Mouse (Mus musculus) stomach, embryonic 14.5 days (tissue): ENCODE data around the gene Osbpl7. TPM values are rescaled to one million over a fixed set of nuclear protein-coding genes. Genes with fewer than 3 reads are reported as not detected.

ENCODE experiments used
- ATAC-seq: fragments of 200-750 bp; cut with Nextera tagmentation; 2 replicates; pipeline ENCODE4 v1.8.0; 2017; ENCODE audit warnings: low read depth, moderate TSS enrichment; ENCODE audit not compliant: insufficient number of reproducible peaks, insufficient read depth, low FRiP score
- H3K27ac ChIP-seq: fragments of 300-500 bp; sonication (generic); 2 replicates; pipeline ENCODE4 v1.5.1; 2014; ENCODE audit warnings: mild to moderate bottlenecking, low read length, moderate library complexity, mixed read lengths
- H3K27me3 ChIP-seq: fragments of 300-500 bp; sonication (generic); 2 replicates; pipeline ENCODE4 v1.6.1; 2014; ENCODE audit warnings: low read length, control low read depth, mixed read lengths; ENCODE audit not compliant: control insufficient read depth, insufficient read depth
- H3K36me3 ChIP-seq: fragments of 300-500 bp; sonication (generic); 2 replicates; pipeline ENCODE4 v1.6.1; 2014; ENCODE audit warnings: mild to moderate bottlenecking, control low read depth, low read length, moderate library complexity, mixed read lengths; ENCODE audit not compliant: control insufficient read depth, insufficient read depth
- H3K4me1 ChIP-seq: fragments of 300-500 bp; sonication (generic); 2 replicates; pipeline ENCODE4 v1.6.1; 2014; ENCODE audit warnings: low read length, control low read depth, mixed read lengths; ENCODE audit not compliant: control insufficient read depth, insufficient read depth
- H3K4me2 ChIP-seq: fragments of 300-500 bp; sonication (generic); replicated peaks from 2 replicates; pipeline ENCODE4 v1.6.1; 2014; ENCODE audit warnings: low read depth, low read length, control low read depth
- H3K4me3 ChIP-seq: fragments of 300-500 bp; sonication (generic); 2 replicates; pipeline ENCODE4 v1.5.1; 2014; ENCODE audit warnings: low read depth, low read length, control low read depth
- H3K9ac ChIP-seq: fragments of 300-500 bp; sonication (generic); replicated peaks from 2 replicates; pipeline ENCODE4 v1.6.1; 2014; ENCODE audit warnings: low read depth, mild to moderate bottlenecking, control low read depth, low read length, moderate library complexity, mixed read lengths
- H3K9me3 ChIP-seq: fragments of 300-500 bp; sonication (generic); 2 replicates; pipeline ENCODE4 v1.6.1; 2016; ENCODE audit warnings: low read depth, low read length, control low read depth; ENCODE audit not compliant: control insufficient read depth
- WGBS: fragments of 180-500 bp; shearing (Covaris S2); extraction: QIAGEN DNeasy Blood & Tissue Kit; methylation state at CpG from one replicate; pipeline ENCODE4 v1.1.7; 2014; 5-methylcytosine and 5-hydroxymethylcytosine counted together
- polyA plus RNA-seq: library from polyadenylated mRNA; unstranded; fragments of >200 nt; fragmentation: Nextera tagmentation; extraction: Ambion mirVana; gene quantifications from 2 replicates; pipeline ENCODE4 v1.2.1, GENCODE M21; 2014

Gene Osbpl7
- polyA plus RNA-seq, 1 experiment from 2014 or later = 4.5 TPM

GRCm38 (mm10) chr11:97083401-97084140 lies 33.1 kb downstream of the Osbpl7 start:
- Histone ChIP-seq H3K27ac (no peak overlapping the region), H3K36me3 (no peaks in the 10 kb centered on the region), H3K4me1 (no peaks in the 10 kb centered on the region), H3K27me3 (no peaks in the 10 kb centered on the region), H3K4me3 (no peak overlapping the region), H3K4me2 (peak overlapping the region; percentile 8; the same call in 1 of the 2 replicates), H3K9ac (no peak overlapping the region), H3K9me3 (no peaks in the 10 kb centered on the region)
- no peak for ATAC-seq
- WGBS = 20% methylated on average over 22 of the region's 22 CpGs

GRCm38 (mm10) chr11:97084821-97085505 lies 34.5 kb downstream of the Osbpl7 start:
- H3K27ac ChIP-seq = no peak overlapping the region
- no peak overlapping the region for H3K4me2 ChIP-seq
- H3K4me1 ChIP-seq = no peaks in the 10 kb centered on the region
- H3K9ac ChIP-seq = no peak overlapping the region
- no peaks in the 10 kb centered on the region for H3K36me3 ChIP-seq
- no peak overlapping the region for H3K4me3 ChIP-seq
- no peaks in the 10 kb centered on the region for H3K27me3 ChIP-seq
- no peak for ATAC-seq
- no peaks in the 10 kb centered on the region for H3K9me3 ChIP-seq
- WGBS = 81% methylated on average over 15 of the region's 15 CpGs

GRCm38 (mm10) chr11:97086365-97086764 lies 35.9 kb downstream of the Osbpl7 start:
- Histone ChIP-seq H3K9me3 (no peaks in the 10 kb centered on the region), H3K4me2 (no peak overlapping the region), H3K4me1 (no peaks in the 10 kb centered on the region), H3K4me3 (no peak overlapping the region), H3K36me3 (no peaks in the 10 kb centered on the region), H3K9ac (no peak overlapping the region), H3K27me3 (no peaks in the 10 kb centered on the region), H3K27ac (no peak overlapping the region)
- 66% methylated on average over 6 of the region's 6 CpGs for WGBS
- ATAC-seq = no peak

- Histone ChIP-seq H3K27me3 (peaks cover 8% of the 10 kb centered on the region; the same call in 1 of the 2 replicates), H3K36me3 (no peaks in the 10 kb centered on the region), H3K9ac (no peak overlapping the region), H3K4me3 (no peak overlapping the region), H3K4me1 (no peaks in the 10 kb centered on the region), H3K4me2 (no peak overlapping the region), H3K27ac (no peak overlapping the region), H3K9me3 (no peaks in the 10 kb centered on the region)
- ATAC-seq = no peak
- 50% methylated on average over 2 of the region's 2 CpGs for WGBS
Observed at GRCm38 (mm10) chr11:97094600-97094999, 44.2 kb downstream of the Osbpl7 start.

GRCm38 (mm10) chr11:97098791-97099190 lies 48.4 kb downstream of the Osbpl7 start:
- H3K4me3 ChIP-seq = no peak overlapping the region

GRCm38 (mm10) chr11:97101722-97102121 lies 51.3 kb downstream of the Osbpl7 start:
- Histone ChIP-seq H3K9me3 (no peaks in the 10 kb centered on the region), H3K4me2 (no peak overlapping the region), H3K9ac (no peak overlapping the region), H3K4me1 (no peaks in the 10 kb centered on the region), H3K27ac (no peak overlapping the region), H3K27me3 (peaks cover 8% of the 10 kb centered on the region; the same call in 1 of the 2 replicates), H3K4me3 (no peak overlapping the region), H3K36me3 (no peaks in the 10 kb centered on the region)
- 19% methylated on average over 9 of the region's 9 CpGs for WGBS
- ATAC-seq = no peak

More at GRCm38 (mm10) chr11:97098791-97099190, 48.4 kb downstream of the Osbpl7 start:
- H3K27me3 ChIP-seq = peaks cover 8% of the 10 kb centered on the region; the same call in 1 of the 2 replicates
- H3K4me2 ChIP-seq = no peak overlapping the region
- H3K9me3 ChIP-seq = no peaks in the 10 kb centered on the region
- H3K9ac ChIP-seq = no peak overlapping the region
- no peak for ATAC-seq
- no peak overlapping the region for H3K27ac ChIP-seq
- no peaks in the 10 kb centered on the region for H3K4me1 ChIP-seq
- 24% methylated on average over 18 of the region's 18 CpGs for WGBS
- H3K36me3 ChIP-seq = no peaks in the 10 kb centered on the region

GRCm38 (mm10) chr11:97103163-97104090 lies 53.0 kb downstream of the Osbpl7 start:
- no peak for ATAC-seq
- no peaks in the 10 kb centered on the region for H3K4me1 ChIP-seq
- H3K27me3 ChIP-seq = no peaks in the 10 kb centered on the region
- no peak overlapping the region for H3K4me2 ChIP-seq
- 90% methylated on average over 10 of the region's 10 CpGs for WGBS
- H3K36me3 ChIP-seq = no peaks in the 10 kb centered on the region
- no peaks in the 10 kb centered on the region for H3K9me3 ChIP-seq
- H3K9ac ChIP-seq = no peak overlapping the region
- H3K27ac ChIP-seq = no peak overlapping the region
- H3K4me3 ChIP-seq = no peak overlapping the region

- no peak for ATAC-seq
- H3K4me3 ChIP-seq = no peak overlapping the region
- 90% methylated on average over 9 of the region's 9 CpGs for WGBS
- H3K4me2 ChIP-seq = no peak overlapping the region
- H3K27me3 ChIP-seq = no peaks in the 10 kb centered on the region
- H3K4me1 ChIP-seq = no peaks in the 10 kb centered on the region
- no peaks in the 10 kb centered on the region for H3K9me3 ChIP-seq
- no peaks in the 10 kb centered on the region for H3K36me3 ChIP-seq
- H3K27ac ChIP-seq = no peak overlapping the region
- no peak overlapping the region for H3K9ac ChIP-seq
Observed at GRCm38 (mm10) chr11:97104091-97104483, 53.7 kb downstream of the Osbpl7 start.
